Mouse (Mus musculus): ENCODE measurements at regions not wholly inside any gene's neighbourhood (a gene's known extent, or its start where the extent isn't known, plus 50 kb on each side); places are given as distances from the start of the nearest gene placed in this dataset.
A peak's percentile ranks its signal among the peaks of the same experiment; 100 is the strongest.

DNA sequence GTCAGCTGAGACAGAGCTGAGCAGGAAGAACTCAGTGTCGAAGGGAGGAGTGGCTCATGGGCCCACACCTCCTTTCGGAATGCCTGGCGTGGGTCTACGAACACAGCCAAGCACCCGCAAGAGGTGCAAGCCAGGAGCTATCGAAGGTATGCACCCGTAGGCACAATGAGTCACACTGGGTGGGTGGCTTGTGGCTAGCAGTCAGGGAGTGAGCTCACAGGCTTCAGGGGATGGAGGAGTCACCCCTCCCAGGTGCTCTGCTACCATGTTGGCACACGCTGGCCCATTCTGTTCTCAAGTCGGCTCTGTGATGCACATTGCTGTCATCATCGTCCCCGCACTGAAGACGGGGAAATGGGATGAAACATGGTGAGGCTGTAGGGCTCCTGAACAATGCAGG is 115.7 kb downstream of the Tle3 start:
- Histone ChIP-seq H3K4me1 (ENCODE audit: control insufficient read depth, insufficient read depth, low read length) (no peaks in the 10 kb centered on the region), H3K4me3 (ENCODE audit: insufficient read depth, low read depth, low read length) (no peak overlapping the region), H3K27me3 (replicated peaks; ENCODE audit: control insufficient read depth, insufficient read depth, low read length) (no peaks in the 10 kb centered on the region), H3K36me3 (ENCODE audit: control insufficient read depth, insufficient read depth, low read length) (no peaks in the 10 kb centered on the region), H3K27ac (ENCODE audit: insufficient read depth, low read depth, low read length) (no peak overlapping the region)
- DNase-seq: no peak
- 89% methylated on average over 12 of the region's 12 CpGs for WGBS
- TF ChIP-seq CTCF (conservative IDR thresholded peaks at IDR 0.05; ENCODE audit: insufficient read depth, insufficient read length, low read depth, low read length) (no peak), POLR2A (IDR thresholded peaks at IDR 0.05; ENCODE audit: low read depth, low read length) (no peak)

- Histone ChIP-seq H3K4me3 (ENCODE audit: insufficient read depth, low read depth, low read length) (no peak overlapping the region), H3K27ac (ENCODE audit: insufficient read depth, low read depth, low read length) (no peak overlapping the region), H3K4me1 (ENCODE audit: control insufficient read depth, insufficient read depth, low read length) (no peaks in the 10 kb centered on the region), H3K27me3 (replicated peaks; ENCODE audit: control insufficient read depth, insufficient read depth, low read length) (no peaks in the 10 kb centered on the region), H3K36me3 (ENCODE audit: control insufficient read depth, insufficient read depth, low read length) (no peaks in the 10 kb centered on the region)
- no peak for TF ChIP-seq POLR2A (IDR thresholded peaks at IDR 0.05; ENCODE audit: low read depth, low read length)
- no peak for TF ChIP-seq CTCF (conservative IDR thresholded peaks at IDR 0.05; ENCODE audit: insufficient read depth, insufficient read length, low read depth, low read length)
- WGBS: 70% methylated on average over 7 of the region's 7 CpGs
- no peak for DNase-seq
These were observed 115.0 kb downstream of the Tle3 start for GRCm38 (mm10) chr9:61487146-61487545.

GRCm38 (mm10) chr9:61484391-61484790 is 112.2 kb downstream of the Tle3 start:
- Histone ChIP-seq H3K27ac (ENCODE audit: insufficient read depth, low read depth, low read length) (no peak overlapping the region), H3K4me1 (ENCODE audit: control insufficient read depth, insufficient read depth, low read length) (no peaks in the 10 kb centered on the region), H3K4me3 (ENCODE audit: insufficient read depth, low read depth, low read length) (no peak overlapping the region), H3K27me3 (replicated peaks; ENCODE audit: control insufficient read depth, insufficient read depth, low read length) (no peaks in the 10 kb centered on the region), H3K36me3 (ENCODE audit: control insufficient read depth, insufficient read depth, low read length) (no peaks in the 10 kb centered on the region)
- 24% methylated on average over 3 of the region's 3 CpGs for WGBS
- TF ChIP-seq POLR2A (IDR thresholded peaks at IDR 0.05; ENCODE audit: low read depth, low read length) (no peak), CTCF (conservative IDR thresholded peaks at IDR 0.05; ENCODE audit: insufficient read depth, insufficient read length, low read depth, low read length) (no peak)
- peak; percentile 27 for DNase-seq

GRCm38 (mm10) chr9:61479626-61480025 is 107.5 kb downstream of the Tle3 start:
- no peaks in the 10 kb centered on the region for H3K27me3 ChIP-seq (replicated peaks; ENCODE audit: control insufficient read depth, insufficient read depth, low read length)
- H3K4me1 ChIP-seq (ENCODE audit: control insufficient read depth, insufficient read depth, low read length): no peaks in the 10 kb centered on the region
- TF ChIP-seq CTCF (conservative IDR thresholded peaks at IDR 0.05; ENCODE audit: insufficient read depth, insufficient read length, low read depth, low read length): no peak
- TF ChIP-seq POLR2A (IDR thresholded peaks at IDR 0.05; ENCODE audit: low read depth, low read length): no peak
- no peaks in the 10 kb centered on the region for H3K36me3 ChIP-seq (ENCODE audit: control insufficient read depth, insufficient read depth, low read length)
- H3K4me3 ChIP-seq (ENCODE audit: insufficient read depth, low read depth, low read length): no peak overlapping the region
- WGBS: 47% methylated on average over 6 of the region's 6 CpGs
- H3K27ac ChIP-seq (ENCODE audit: insufficient read depth, low read depth, low read length): no peak overlapping the region
- DNase-seq: no peak

GRCm38 (mm10) chr9:61478862-61479261 is 106.7 kb downstream of the Tle3 start:
- H3K4me3 ChIP-seq (ENCODE audit: insufficient read depth, low read depth, low read length): no peak overlapping the region
- no peaks in the 10 kb centered on the region for H3K27me3 ChIP-seq (replicated peaks; ENCODE audit: control insufficient read depth, insufficient read depth, low read length)
- no peak for DNase-seq
- H3K27ac ChIP-seq (ENCODE audit: insufficient read depth, low read depth, low read length): no peak overlapping the region
- no peaks in the 10 kb centered on the region for H3K4me1 ChIP-seq (ENCODE audit: control insufficient read depth, insufficient read depth, low read length)
- WGBS: 30% methylated on average over 9 of the region's 9 CpGs
- no peaks in the 10 kb centered on the region for H3K36me3 ChIP-seq (ENCODE audit: control insufficient read depth, insufficient read depth, low read length)
- no peak for TF ChIP-seq POLR2A (IDR thresholded peaks at IDR 0.05; ENCODE audit: low read depth, low read length)
- TF ChIP-seq CTCF (conservative IDR thresholded peaks at IDR 0.05; ENCODE audit: insufficient read depth, insufficient read length, low read depth, low read length): no peak

- Histone ChIP-seq H3K4me3 (ENCODE audit: insufficient read depth, low read depth, low read length) (no peak overlapping the region), H3K27ac (ENCODE audit: insufficient read depth, low read depth, low read length) (no peak overlapping the region), H3K36me3 (ENCODE audit: control insufficient read depth, insufficient read depth, low read length) (no peaks in the 10 kb centered on the region), H3K27me3 (replicated peaks; ENCODE audit: control insufficient read depth, insufficient read depth, low read length) (no peaks in the 10 kb centered on the region), H3K4me1 (ENCODE audit: control insufficient read depth, insufficient read depth, low read length) (no peaks in the 10 kb centered on the region)
- no peak for DNase-seq
- 78% methylated on average over 4 of the region's 4 CpGs for WGBS
- TF ChIP-seq CTCF (conservative IDR thresholded peaks at IDR 0.05; ENCODE audit: insufficient read depth, insufficient read length, low read depth, low read length) (no peak), POLR2A (IDR thresholded peaks at IDR 0.05; ENCODE audit: low read depth, low read length) (no peak)
These were observed 104.2 kb downstream of the Tle3 start for GRCm38 (mm10) chr9:61476351-61476750.

GRCm38 (mm10) chr9:61470815-61471505 is 98.8 kb downstream of the Tle3 start:
- TF ChIP-seq POLR2A (IDR thresholded peaks at IDR 0.05; ENCODE audit: low read depth, low read length): no peak
- no peak for TF ChIP-seq CTCF (conservative IDR thresholded peaks at IDR 0.05; ENCODE audit: insufficient read depth, insufficient read length, low read depth, low read length)
- no peaks in the 10 kb centered on the region for H3K4me1 ChIP-seq (ENCODE audit: control insufficient read depth, insufficient read depth, low read length)
- H3K36me3 ChIP-seq (ENCODE audit: control insufficient read depth, insufficient read depth, low read length): no peaks in the 10 kb centered on the region
- H3K27ac ChIP-seq (ENCODE audit: insufficient read depth, low read depth, low read length): no peak overlapping the region
- 59% methylated on average over 6 of the region's 6 CpGs for whole genome bisulfite sequencing
- H3K4me3 ChIP-seq (ENCODE audit: insufficient read depth, low read depth, low read length): no peak overlapping the region
- no peaks in the 10 kb centered on the region for H3K27me3 ChIP-seq (replicated peaks; ENCODE audit: control insufficient read depth, insufficient read depth, low read length)
- peak; percentile 37 for DNase-seq
